Mouse (Mus musculus) cerebellum, adult 11-12 months (tissue): ENCODE measurements around the gene Pdgfra.

Experiments used
- DNase-seq: peaks from one replicate; pipeline ENCODE4 v3.0.0; 2022

Gene Pdgfra

GRCm38 (mm10) chr5:75214520-75214919 is 62.4 kb downstream of the Pdgfra start:
- no peak for DNase-seq

GRCm38 (mm10) chr5:75214929-75215328 is 62.8 kb downstream of the Pdgfra start:
- DNase-seq: no peak

GRCm38 (mm10) chr5:75215678-75216256 is 63.7 kb downstream of the Pdgfra start:
- DNase-seq: no peak

- no peak for DNase-seq
Measured at GRCm38 (mm10) chr5:75221610-75222009, 69.5 kb downstream of the Pdgfra start.

- DNase-seq: no peak
Measured at GRCm38 (mm10) chr5:75222491-75223265, 70.6 kb downstream of the Pdgfra start.

- no peak for DNase-seq
Measured at GRCm38 (mm10) chr5:75238363-75238762, 86.3 kb downstream of the Pdgfra start.

- no peak for DNase-seq
Measured at GRCm38 (mm10) chr5:75238928-75239777, 87.1 kb downstream of the Pdgfra start.

GRCm38 (mm10) chr5:75247070-75247740 is 95.1 kb downstream of the Pdgfra start:
- DNase-seq: no peak
